In genomic region chr9:67592726-67593125, GRCm38 (mm10) we compare ENCODE assay signal across 27 mouse cellular contexts.
"Had no signal": no experiment of that assay in that cellular context is flagged by ENCODE, and none has a peak within 500 bp of the region (broad histone marks: within the 10 kb centered on the region; RNA-seq: fewer than 3 reads in every experiment).

No protein-coding gene starts in this region.

- H3K9ac ChIP-seq: embryonic facial prominence, embryonic 12.5 days; embryonic facial prominence, embryonic 13.5 days; embryonic facial prominence, embryonic 15.5 days; forebrain, embryonic 12.5 days; forebrain, embryonic 13.5 days; forebrain, embryonic 15.5 days; forebrain, postnatal 0 days had no signal

- H3K4me1 ChIP-seq: embryonic facial prominence, embryonic 10.5 days; embryonic facial prominence, embryonic 12.5 days; embryonic facial prominence, embryonic 13.5 days; embryonic facial prominence, embryonic 15.5 days; forebrain, embryonic 12.5 days; forebrain, embryonic 13.5 days; forebrain, embryonic 15.5 days had no signal

- H3K27me3 ChIP-seq: embryonic facial prominence, embryonic 12.5 days; embryonic facial prominence, embryonic 13.5 days; embryonic facial prominence, embryonic 15.5 days; forebrain, embryonic 12.5 days; forebrain, embryonic 13.5 days; forebrain, embryonic 15.5 days had no signal

- H3K36me3 ChIP-seq: embryonic facial prominence, embryonic 12.5 days; embryonic facial prominence, embryonic 13.5 days; embryonic facial prominence, embryonic 15.5 days; forebrain, embryonic 10.5 days; forebrain, embryonic 12.5 days; forebrain, embryonic 15.5 days had no signal

- H3K27ac ChIP-seq: embryonic facial prominence, embryonic 10.5 days; embryonic facial prominence, embryonic 12.5 days; embryonic facial prominence, embryonic 13.5 days; embryonic facial prominence, embryonic 15.5 days; forebrain, embryonic 10.5 days; forebrain, embryonic 12.5 days; forebrain, embryonic 13.5 days; forebrain, embryonic 15.5 days; gastrocnemius, adult 2 months had no signal

- H3K4me2 ChIP-seq: embryonic facial prominence, embryonic 12.5 days; embryonic facial prominence, embryonic 13.5 days; embryonic facial prominence, embryonic 15.5 days; forebrain, embryonic 12.5 days; forebrain, embryonic 13.5 days; forebrain, embryonic 15.5 days had no signal

- H3K9me3 ChIP-seq: embryonic facial prominence, embryonic 10.5 days; embryonic facial prominence, embryonic 12.5 days; embryonic facial prominence, embryonic 15.5 days; forebrain, embryonic 12.5 days; forebrain, embryonic 13.5 days; forebrain, embryonic 15.5 days had no signal

- DNase-seq: cerebellum, adult 2 months; cerebellum, adult 8-10 months; cerebellum, adult 9-10 months; cerebellum, adult 9-11 months; cerebellum, postnatal 10 days; cerebellum, postnatal 14 days; cerebellum, postnatal 25 days; cerebellum, postnatal 36 days; embryo, embryonic 11 days; forebrain, postnatal 0 days; gastrocnemius, adult 2 months; gastrocnemius, postnatal 10 days; gastrocnemius, postnatal 14 days; gastrocnemius, postnatal 25 days; gastrocnemius, postnatal 36 days; heart, adult 18-20 months had no signal

- H3K4me3 ChIP-seq: embryonic facial prominence, embryonic 10.5 days; embryonic facial prominence, embryonic 12.5 days; embryonic facial prominence, embryonic 13.5 days; embryonic facial prominence, embryonic 15.5 days; erythroblast, embryonic 14.5 days; forebrain, embryonic 10.5 days; forebrain, embryonic 12.5 days; forebrain, embryonic 13.5 days; forebrain, embryonic 15.5 days; gastrocnemius, adult 2 months had no signal

- ATAC-seq: forebrain, embryonic 13.5 days; forebrain, embryonic 14.5 days; forebrain, embryonic 15.5 days; forebrain, embryonic 16.5 days; forebrain, postnatal 0 days had no signal
